Mouse (Mus musculus): ENCODE measurements around the gene Dgkb. TPM values are rescaled to one million over a fixed set of nuclear protein-coding genes. Genes with fewer than 3 reads are reported as not detected.

Gene Dgkb
- polyA plus RNA-seq, 1 experiment = not detected

DNA sequence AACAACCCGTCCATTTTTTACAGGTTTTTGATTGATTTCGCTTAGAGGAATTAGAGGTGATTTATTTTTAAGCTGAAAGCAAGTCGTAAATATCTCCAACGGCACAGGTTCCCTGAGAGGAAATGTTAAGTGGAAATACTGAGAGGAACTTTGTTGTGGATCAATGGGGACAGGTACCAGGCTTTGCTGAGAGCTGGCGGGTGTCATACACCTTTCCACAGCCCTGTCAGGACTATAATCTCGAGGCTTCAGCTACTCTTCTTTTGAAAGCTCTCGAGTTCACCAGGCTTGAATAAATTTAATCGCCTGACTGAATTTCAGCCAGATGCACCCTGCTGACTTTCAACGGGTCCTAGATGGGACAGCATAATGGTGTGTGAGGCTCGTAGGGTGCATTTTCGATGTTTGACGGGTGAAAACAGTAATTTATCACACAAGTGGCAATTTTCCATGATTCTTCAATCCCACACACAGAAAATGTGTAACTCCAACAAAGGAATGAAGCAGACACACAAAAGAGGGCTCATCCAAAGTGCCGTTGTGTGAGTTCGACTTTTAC, 580.3 kb downstream of the Dgkb start:
- H3K36me3 ChIP-seq (replicated peaks; ENCODE audit: low read length) = no peaks in the 10 kb centered on the region
- peaks cover 5% of the 10 kb centered on the region; the same call in 1 of the 2 replicates for H3K9me3 ChIP-seq
- TF ChIP-seq GATA1 (IDR thresholded peaks at IDR 0.05; ENCODE audit: borderline replicate concordance, low read length) (no peak), FLI1 (IDR thresholded peaks at IDR 0.05; ENCODE audit: low read length) (no peak)
- no peaks in the 10 kb centered on the region for H3K4me1 ChIP-seq
- H3K27me3 ChIP-seq (replicated peaks) = no peaks in the 10 kb centered on the region
- H3K4me3 ChIP-seq (replicated peaks) = no peak overlapping the region

- TF ChIP-seq GATA1 (IDR thresholded peaks at IDR 0.05; ENCODE audit: borderline replicate concordance, low read length) (no peak), FLI1 (IDR thresholded peaks at IDR 0.05; ENCODE audit: low read length) (no peak)
- Histone ChIP-seq H3K36me3 (replicated peaks; ENCODE audit: low read length) (no peaks in the 10 kb centered on the region), H3K27me3 (replicated peaks) (no peaks in the 10 kb centered on the region), H3K9me3 (peaks cover 5% of the 10 kb centered on the region; the same call in 1 of the 2 replicates), H3K4me1 (no peaks in the 10 kb centered on the region), H3K4me3 (replicated peaks) (no peak overlapping the region)
Observed at GRCm38 (mm10) chr12:38400089-38400488, 582.6 kb downstream of the Dgkb start.

- Histone ChIP-seq H3K4me1 (no peaks in the 10 kb centered on the region), H3K36me3 (replicated peaks; ENCODE audit: low read length) (no peaks in the 10 kb centered on the region), H3K4me3 (replicated peaks) (no peak overlapping the region), H3K27me3 (replicated peaks) (no peaks in the 10 kb centered on the region), H3K9me3 (no peaks in the 10 kb centered on the region)
- no peak for TF ChIP-seq GATA1 (IDR thresholded peaks at IDR 0.05; ENCODE audit: borderline replicate concordance, low read length)
- TF ChIP-seq FLI1 (IDR thresholded peaks at IDR 0.05; ENCODE audit: low read length) = no peak
Observed at GRCm38 (mm10) chr12:38435364-38436130, 618.0 kb downstream of the Dgkb start.

GRCm38 (mm10) chr12:38436131-38436436, 618.6 kb downstream of the Dgkb start:
- H3K4me3 ChIP-seq (replicated peaks) = no peak overlapping the region
- TF ChIP-seq FLI1 (IDR thresholded peaks at IDR 0.05; ENCODE audit: low read length) = no peak
- H3K27me3 ChIP-seq (replicated peaks) = no peaks in the 10 kb centered on the region
- no peaks in the 10 kb centered on the region for H3K4me1 ChIP-seq
- H3K36me3 ChIP-seq (replicated peaks; ENCODE audit: low read length) = no peaks in the 10 kb centered on the region
- H3K9me3 ChIP-seq = no peaks in the 10 kb centered on the region

DNA sequence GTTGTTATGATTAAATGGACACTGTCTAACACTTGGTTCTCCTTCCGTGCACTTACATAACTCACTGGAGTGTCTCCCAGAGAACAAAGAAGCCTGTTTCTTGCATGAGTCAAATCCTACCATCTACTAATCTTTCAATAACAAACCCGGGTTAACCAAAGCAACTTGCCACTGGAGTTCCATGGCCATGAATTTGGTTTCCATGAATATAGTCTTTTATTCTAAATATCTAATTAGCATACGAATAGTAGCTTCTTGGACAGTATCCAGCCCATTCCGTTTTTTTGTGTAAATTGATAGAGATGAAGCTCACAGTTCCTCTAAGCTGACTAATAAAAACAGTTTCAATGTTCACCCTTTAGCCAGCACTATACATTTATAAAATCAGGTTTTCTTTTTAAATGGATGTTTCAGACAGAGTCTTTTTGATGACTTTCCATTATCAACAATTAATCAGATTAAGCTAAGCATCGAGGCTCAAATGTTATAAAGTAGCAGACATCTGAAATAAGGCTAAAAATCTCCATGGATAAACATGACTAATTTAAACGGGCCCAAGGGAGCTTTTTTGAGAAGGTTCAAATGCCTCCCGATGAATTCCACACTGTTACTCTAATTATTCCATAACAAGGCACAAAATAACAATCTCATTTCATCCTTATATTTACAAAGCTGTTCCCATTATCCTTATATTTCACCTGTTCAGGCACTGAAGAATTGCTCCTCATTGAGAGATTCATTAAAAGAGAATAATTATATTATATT, 633.0 kb downstream of the Dgkb start:
- no peaks in the 10 kb centered on the region for H3K27me3 ChIP-seq (replicated peaks)
- peaks cover 4% of the 10 kb centered on the region; the same call in 1 of the 2 replicates for H3K9me3 ChIP-seq
- H3K36me3 ChIP-seq (replicated peaks; ENCODE audit: low read length) = no peaks in the 10 kb centered on the region
- no peaks in the 10 kb centered on the region for H3K4me1 ChIP-seq
- TF ChIP-seq GATA1 (IDR thresholded peaks at IDR 0.05; ENCODE audit: borderline replicate concordance, low read length) (no peak), FLI1 (IDR thresholded peaks at IDR 0.05; ENCODE audit: low read length) (no peak)
- H3K4me3 ChIP-seq (replicated peaks) = no peak overlapping the region

DNA sequence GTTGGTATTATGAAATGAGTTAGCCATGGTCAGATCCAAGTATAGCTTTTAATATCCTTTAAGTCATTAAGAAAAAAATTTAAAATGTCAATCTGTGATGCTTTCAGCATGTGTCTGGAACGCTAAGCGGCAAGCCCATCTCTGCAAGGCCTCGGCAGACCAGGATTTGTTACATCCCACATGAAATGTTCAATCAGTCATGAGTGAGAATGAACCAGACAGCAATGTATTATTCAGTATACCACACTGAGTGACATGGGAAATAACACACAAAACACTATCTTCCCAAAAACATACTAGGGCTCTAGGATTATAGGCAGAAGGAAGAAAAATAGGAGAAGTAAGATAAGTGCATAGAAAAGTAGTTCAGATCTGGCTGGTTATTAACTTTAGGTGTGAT, 634.2 kb downstream of the Dgkb start:
- H3K4me1 ChIP-seq = no peaks in the 10 kb centered on the region
- no peak overlapping the region for H3K4me3 ChIP-seq (replicated peaks)
- H3K9me3 ChIP-seq = peaks cover 4% of the 10 kb centered on the region; the same call in 1 of the 2 replicates
- no peaks in the 10 kb centered on the region for H3K27me3 ChIP-seq (replicated peaks)
- TF ChIP-seq GATA1 (IDR thresholded peaks at IDR 0.05; ENCODE audit: borderline replicate concordance, low read length) (no peak), FLI1 (IDR thresholded peaks at IDR 0.05; ENCODE audit: low read length) (no peak)
- H3K36me3 ChIP-seq (replicated peaks; ENCODE audit: low read length) = no peaks in the 10 kb centered on the region

DNA sequence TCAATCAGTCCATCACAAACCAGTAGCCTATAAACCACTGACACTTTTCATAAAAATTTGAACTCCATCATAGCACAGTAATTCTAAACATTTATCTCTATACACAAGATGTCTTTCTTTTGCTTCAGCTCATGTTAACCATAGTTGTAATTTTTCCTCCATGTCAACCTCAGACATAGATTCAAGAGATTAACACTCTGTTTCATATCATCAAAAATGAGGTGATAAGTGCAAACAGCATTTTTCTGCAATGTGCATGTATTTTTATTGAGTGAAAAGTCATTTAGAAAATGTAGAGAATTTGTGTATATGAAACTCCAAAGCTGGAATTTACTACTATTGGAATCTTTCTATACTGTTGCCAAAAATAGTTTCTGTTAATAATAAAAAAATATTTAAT, 650.7 kb downstream of the Dgkb start:
- H3K36me3 ChIP-seq (replicated peaks; ENCODE audit: low read length) = no peaks in the 10 kb centered on the region
- no peaks in the 10 kb centered on the region for H3K27me3 ChIP-seq (replicated peaks)
- TF ChIP-seq FLI1 (IDR thresholded peaks at IDR 0.05; ENCODE audit: low read length) = no peak
- TF ChIP-seq GATA1 (IDR thresholded peaks at IDR 0.05; ENCODE audit: borderline replicate concordance, low read length) = no peak
- H3K4me3 ChIP-seq (replicated peaks) = no peak overlapping the region
- H3K4me1 ChIP-seq = no peaks in the 10 kb centered on the region
- H3K9me3 ChIP-seq = peaks cover 7% of the 10 kb centered on the region; the same call in 1 of the 2 replicates

DNA sequence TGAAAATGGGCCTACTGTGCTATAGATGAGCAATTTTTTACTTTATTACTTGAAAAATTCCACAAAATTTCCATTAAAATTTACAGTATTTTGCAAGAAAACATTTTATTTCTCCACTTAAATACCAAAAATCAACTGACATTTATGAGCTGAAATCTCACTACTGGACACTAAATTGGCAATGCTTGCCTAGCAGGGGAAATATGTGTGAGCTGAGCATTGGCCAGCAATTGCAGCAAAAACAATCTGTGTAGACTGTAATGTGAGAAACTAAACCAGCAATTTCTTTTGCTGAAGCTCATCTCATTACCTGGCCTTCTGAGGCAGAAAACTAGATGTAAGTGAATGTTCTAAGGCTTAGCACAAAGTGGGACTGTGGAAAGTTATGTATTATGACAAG, 651.1 kb downstream of the Dgkb start:
- no peaks in the 10 kb centered on the region for H3K4me1 ChIP-seq
- TF ChIP-seq FLI1 (IDR thresholded peaks at IDR 0.05; ENCODE audit: low read length) = no peak
- TF ChIP-seq GATA1 (IDR thresholded peaks at IDR 0.05; ENCODE audit: borderline replicate concordance, low read length) = no peak
- H3K36me3 ChIP-seq (replicated peaks; ENCODE audit: low read length) = no peaks in the 10 kb centered on the region
- H3K4me3 ChIP-seq (replicated peaks) = no peak overlapping the region
- H3K27me3 ChIP-seq (replicated peaks) = no peaks in the 10 kb centered on the region
- H3K9me3 ChIP-seq = peaks cover 8% of the 10 kb centered on the region; the same call in 1 of the 2 replicates

DNA sequence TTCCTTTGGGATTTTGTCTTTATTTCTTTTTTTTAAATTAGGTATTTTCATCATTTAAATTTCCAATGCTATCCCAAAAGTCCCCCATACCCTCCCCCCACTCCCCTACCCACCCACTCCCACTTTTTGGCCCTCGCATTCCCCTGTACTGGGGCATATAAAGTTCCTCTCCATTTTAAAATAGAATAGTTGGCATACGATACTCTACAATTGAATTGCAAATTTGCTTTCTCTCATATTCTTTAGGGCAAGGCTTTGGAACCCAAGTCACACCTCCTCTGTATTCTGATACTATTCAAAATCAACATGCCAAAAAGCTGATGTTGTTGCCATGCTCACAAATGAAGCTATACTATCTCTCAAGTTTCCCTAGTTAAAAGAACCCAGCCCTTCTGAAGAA, 679.7 kb downstream of the Dgkb start:
- Histone ChIP-seq H3K27me3 (replicated peaks) (no peaks in the 10 kb centered on the region), H3K4me3 (replicated peaks) (no peak overlapping the region), H3K9me3 (no peaks in the 10 kb centered on the region), H3K4me1 (no peaks in the 10 kb centered on the region), H3K36me3 (replicated peaks; ENCODE audit: low read length) (no peaks in the 10 kb centered on the region)
- TF ChIP-seq GATA1 (IDR thresholded peaks at IDR 0.05; ENCODE audit: borderline replicate concordance, low read length) = no peak

- H3K27me3 ChIP-seq (replicated peaks) = no peaks in the 10 kb centered on the region
- H3K36me3 ChIP-seq (replicated peaks; ENCODE audit: low read length) = no peaks in the 10 kb centered on the region
- no peak for TF ChIP-seq FLI1 (IDR thresholded peaks at IDR 0.05; ENCODE audit: low read length)
- no peak for TF ChIP-seq GATA1 (IDR thresholded peaks at IDR 0.05; ENCODE audit: borderline replicate concordance, low read length)
- H3K4me1 ChIP-seq = no peaks in the 10 kb centered on the region
- H3K9me3 ChIP-seq = no peaks in the 10 kb centered on the region
- no peak overlapping the region for H3K4me3 ChIP-seq (replicated peaks)
Observed at GRCm38 (mm10) chr12:38500931-38501330, 683.4 kb downstream of the Dgkb start.

Measured in megakaryocyte, embryonic 14.5 days (primary cell).